Mouse (Mus musculus): ENCODE measurements around the gene Ppp1r9a. TPM values are rescaled to one million over a fixed set of nuclear protein-coding genes. Genes with fewer than 3 reads are reported as not detected.

Gene Ppp1r9a
- polyA plus RNA-seq, 2 experiments, result 18.9 to 33.8 TPM

DNA sequence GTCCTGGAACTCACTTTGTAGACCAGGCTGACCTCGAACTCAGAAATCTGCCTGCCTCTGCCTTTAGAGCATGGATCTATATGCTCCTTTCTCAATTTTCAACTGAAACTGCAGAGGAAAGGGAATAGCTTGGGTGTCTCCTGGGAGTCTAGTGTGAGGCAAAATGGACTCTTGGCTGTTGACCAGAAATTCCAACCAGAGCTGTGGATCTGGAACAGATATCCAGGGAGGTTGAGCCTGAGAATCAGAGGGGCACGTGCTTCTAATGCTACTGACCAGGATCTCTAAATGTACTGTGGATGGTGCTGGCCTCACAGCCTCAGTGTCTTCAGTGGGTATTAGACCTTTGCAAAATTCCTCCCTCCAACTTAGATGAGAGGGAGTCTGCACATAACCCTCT is 247.2 kb downstream of the Ppp1r9a start:
- Histone ChIP-seq H3K4me3 (replicated peaks; ENCODE audit: low read length) (no peak overlapping the region), H3K4me1 (ENCODE audit: control insufficient read depth, insufficient read depth, low read length) (no peaks in the 10 kb centered on the region), H3K9ac (ENCODE audit: low read depth, low read length, severe bottlenecking) (no peak overlapping the region), H3K27me3 (ENCODE audit: control insufficient read depth, insufficient read depth, low read length) (no peaks in the 10 kb centered on the region), H3K9me3 (ENCODE audit: control insufficient read depth, low read length) (no peaks in the 10 kb centered on the region), H3K27ac (replicated peaks; ENCODE audit: low read depth, low read length) (no peak overlapping the region), H3K36me3 (ENCODE audit: control insufficient read depth, insufficient read depth, low read length) (no peaks in the 10 kb centered on the region), H3K4me2 (replicated peaks; ENCODE audit: low read depth, low read length, severe bottlenecking) (no peak overlapping the region)
- no peak for TF ChIP-seq POLR2A (IDR thresholded peaks at IDR 0.05; ENCODE audit: borderline replicate concordance, extremely low read depth, insufficient read depth, insufficient read length)
- ATAC-seq (ENCODE audit: low FRiP score, low read depth) (no peak), DNase-seq (ENCODE audit: low spot score) (peak; percentile 35)
- 78% methylated on average over 2 of the region's 2 CpGs for whole genome bisulfite sequencing

DNA sequence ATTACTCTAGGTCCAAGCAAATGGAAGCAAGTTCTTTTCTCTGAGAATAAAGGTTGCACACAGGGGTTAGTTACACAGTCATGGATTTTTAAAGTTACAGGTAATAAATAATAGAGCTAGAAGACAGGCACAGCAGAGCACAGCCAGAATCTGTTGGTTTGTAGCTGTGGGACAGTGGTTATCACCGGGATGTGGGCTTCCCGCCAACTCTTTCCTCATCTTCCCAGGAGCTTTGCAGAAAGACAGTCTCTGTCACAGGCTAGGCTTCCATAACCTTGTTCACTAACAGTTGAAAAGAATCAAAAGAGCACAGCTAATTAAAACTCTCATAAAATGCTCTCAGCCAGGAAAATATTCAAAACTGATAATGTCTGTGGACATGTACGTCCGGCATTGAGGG is 248.5 kb downstream of the Ppp1r9a start:
- H3K9ac ChIP-seq (ENCODE audit: low read depth, low read length, severe bottlenecking), result no peak overlapping the region
- no peaks in the 10 kb centered on the region for H3K27me3 ChIP-seq (ENCODE audit: control insufficient read depth, insufficient read depth, low read length)
- H3K9me3 ChIP-seq (ENCODE audit: control insufficient read depth, low read length), result no peaks in the 10 kb centered on the region
- H3K4me2 ChIP-seq (replicated peaks; ENCODE audit: low read depth, low read length, severe bottlenecking), result no peak overlapping the region
- no peaks in the 10 kb centered on the region for H3K36me3 ChIP-seq (ENCODE audit: control insufficient read depth, insufficient read depth, low read length)
- no peak overlapping the region for H3K4me3 ChIP-seq (replicated peaks; ENCODE audit: low read length)
- no peak for DNase-seq (ENCODE audit: low spot score)
- TF ChIP-seq POLR2A (IDR thresholded peaks at IDR 0.05; ENCODE audit: borderline replicate concordance, extremely low read depth, insufficient read depth, insufficient read length), result no peak
- no peak overlapping the region for H3K27ac ChIP-seq (replicated peaks; ENCODE audit: low read depth, low read length)
- H3K4me1 ChIP-seq (ENCODE audit: control insufficient read depth, insufficient read depth, low read length), result no peaks in the 10 kb centered on the region
- ATAC-seq (ENCODE audit: low FRiP score, low read depth), result no peak
- WGBS, result 80% methylated on average over 4 of the region's 4 CpGs

DNA sequence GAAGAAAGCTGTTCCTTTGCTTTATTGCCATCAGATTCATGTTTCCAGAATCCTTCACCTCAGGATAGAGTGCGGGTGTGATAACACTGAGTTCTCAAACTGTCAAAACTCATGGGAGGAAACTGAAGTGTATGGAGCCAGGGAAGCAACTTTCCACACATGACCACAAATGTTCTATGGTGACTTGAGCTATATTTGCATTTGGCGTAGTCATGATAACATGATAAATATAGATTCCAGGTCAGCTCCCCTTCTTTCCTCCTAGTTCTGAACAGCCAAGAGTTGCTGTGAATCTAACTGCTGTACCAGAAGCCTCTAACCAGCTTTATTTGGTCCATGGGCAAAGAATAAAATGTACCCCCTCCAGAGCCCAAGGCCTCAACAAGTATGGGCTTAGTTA is 249.5 kb downstream of the Ppp1r9a start:
- Histone ChIP-seq H3K4me2 (replicated peaks; ENCODE audit: low read depth, low read length, severe bottlenecking) (no peak overlapping the region), H3K27ac (replicated peaks; ENCODE audit: low read depth, low read length) (no peak overlapping the region), H3K27me3 (ENCODE audit: control insufficient read depth, insufficient read depth, low read length) (no peaks in the 10 kb centered on the region), H3K9me3 (ENCODE audit: control insufficient read depth, low read length) (no peaks in the 10 kb centered on the region), H3K9ac (ENCODE audit: low read depth, low read length, severe bottlenecking) (no peak overlapping the region), H3K4me1 (ENCODE audit: control insufficient read depth, insufficient read depth, low read length) (no peaks in the 10 kb centered on the region), H3K36me3 (ENCODE audit: control insufficient read depth, insufficient read depth, low read length) (no peaks in the 10 kb centered on the region), H3K4me3 (replicated peaks; ENCODE audit: low read length) (no peak overlapping the region)
- TF ChIP-seq POLR2A (IDR thresholded peaks at IDR 0.05; ENCODE audit: borderline replicate concordance, extremely low read depth, insufficient read depth, insufficient read length), result no peak
- no peak for DNase-seq (ENCODE audit: low spot score)
- 79% methylated on average over 2 of the region's 2 CpGs for WGBS
- no peak for ATAC-seq (ENCODE audit: low FRiP score, low read depth)

DNA sequence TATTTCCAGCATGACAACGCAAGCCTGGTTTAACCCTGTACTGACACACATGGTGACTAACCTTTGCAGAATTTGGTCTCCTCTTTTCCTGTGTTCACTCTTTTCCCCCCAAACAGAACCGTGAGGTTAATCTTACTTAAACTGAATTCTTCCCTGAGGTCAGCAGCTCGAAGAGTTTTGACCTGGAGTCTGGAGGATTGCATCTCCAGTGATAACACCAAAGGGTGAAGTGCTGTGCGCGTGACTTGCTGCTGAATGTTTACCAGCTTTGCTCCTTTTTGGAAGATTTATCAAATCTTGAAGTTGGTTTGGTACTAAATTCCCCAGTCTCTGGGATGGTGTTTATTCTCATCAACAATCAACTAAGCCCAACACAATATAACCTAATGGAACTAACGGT is 252.1 kb downstream of the Ppp1r9a start:
- DNase-seq (ENCODE audit: low spot score), result no peak
- Histone ChIP-seq H3K27me3 (ENCODE audit: control insufficient read depth, insufficient read depth, low read length) (no peaks in the 10 kb centered on the region), H3K36me3 (ENCODE audit: control insufficient read depth, insufficient read depth, low read length) (peaks cover 6% of the 10 kb centered on the region), H3K4me1 (ENCODE audit: control insufficient read depth, insufficient read depth, low read length) (no peaks in the 10 kb centered on the region), H3K4me2 (replicated peaks; ENCODE audit: low read depth, low read length, severe bottlenecking) (no peak overlapping the region), H3K4me3 (replicated peaks; ENCODE audit: low read length) (no peak overlapping the region), H3K27ac (replicated peaks; ENCODE audit: low read depth, low read length) (no peak overlapping the region), H3K9ac (ENCODE audit: low read depth, low read length, severe bottlenecking) (no peak overlapping the region), H3K9me3 (ENCODE audit: control insufficient read depth, low read length) (no peaks in the 10 kb centered on the region)
- no peak for TF ChIP-seq POLR2A (IDR thresholded peaks at IDR 0.05; ENCODE audit: borderline replicate concordance, extremely low read depth, insufficient read depth, insufficient read length)
- 87% methylated on average over 6 of the region's 6 CpGs for WGBS
- ATAC-seq (ENCODE audit: low FRiP score, low read depth), result no peak

DNA sequence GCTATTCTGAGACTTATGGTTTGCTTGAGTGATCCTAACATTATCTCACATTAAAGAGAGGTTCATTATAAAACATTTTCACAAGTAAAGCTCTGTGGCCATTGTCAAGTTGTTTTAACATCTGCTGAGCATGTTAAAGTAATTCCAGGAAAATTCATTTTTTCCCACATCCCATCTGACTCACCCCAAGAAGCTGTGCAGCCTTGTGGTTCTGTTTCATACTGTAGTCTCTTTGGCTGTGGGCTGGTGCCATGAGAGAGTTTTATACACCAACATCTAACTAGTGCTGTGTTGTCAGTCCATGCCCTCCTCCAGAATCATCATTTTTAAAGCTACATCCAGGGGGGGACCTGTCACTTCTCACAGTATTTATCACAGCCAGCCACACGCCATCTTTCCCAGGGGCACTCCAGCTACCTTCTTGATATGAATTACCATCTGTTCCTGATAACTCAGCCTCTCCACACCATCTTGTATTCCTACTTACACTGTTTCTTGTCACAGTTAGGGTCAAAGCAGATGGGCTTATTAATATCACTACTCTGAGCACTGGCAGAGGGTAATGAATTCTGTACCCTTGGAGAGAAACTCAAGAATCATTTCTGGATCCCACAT is 252.7 kb downstream of the Ppp1r9a start:
- ATAC-seq (ENCODE audit: low FRiP score, low read depth), result no peak

More for the DNA sequence above, 252.7 kb downstream of the Ppp1r9a start:
- H3K4me1 ChIP-seq (ENCODE audit: control insufficient read depth, insufficient read depth, low read length), result no peaks in the 10 kb centered on the region
- no peak overlapping the region for H3K4me2 ChIP-seq (replicated peaks; ENCODE audit: low read depth, low read length, severe bottlenecking)
- H3K27me3 ChIP-seq (ENCODE audit: control insufficient read depth, insufficient read depth, low read length), result no peaks in the 10 kb centered on the region
- peaks cover 8% of the 10 kb centered on the region for H3K36me3 ChIP-seq (ENCODE audit: control insufficient read depth, insufficient read depth, low read length)
- H3K9me3 ChIP-seq (ENCODE audit: control insufficient read depth, low read length), result no peaks in the 10 kb centered on the region
- H3K4me3 ChIP-seq (replicated peaks; ENCODE audit: low read length), result no peak overlapping the region
- no peak for TF ChIP-seq POLR2A (IDR thresholded peaks at IDR 0.05; ENCODE audit: borderline replicate concordance, extremely low read depth, insufficient read depth, insufficient read length)
- no peak for DNase-seq (ENCODE audit: low spot score)
- 53% methylated on average over 1 of the region's 1 CpGs for whole genome bisulfite sequencing
- H3K9ac ChIP-seq (ENCODE audit: low read depth, low read length, severe bottlenecking), result no peak overlapping the region
- no peak overlapping the region for H3K27ac ChIP-seq (replicated peaks; ENCODE audit: low read depth, low read length)
